Mouse (Mus musculus) layer of hippocampus, adult 2 months (tissue): ENCODE results near the gene Col4a1. TPM values are rescaled to one million over a fixed set of nuclear protein-coding genes. Genes with fewer than 3 reads are reported as not detected.
A peak's percentile ranks its signal among the peaks of the same experiment; 100 is the strongest.

Source experiments
- DNase-seq, 2 experiments: peaks; one replicate each; pipeline ENCODE4 v3.0.0; 2022; ENCODE audit warnings: low spot score in 2 of 2
- H3K27ac ChIP-seq: fragments of 200-600 bp; 2 replicates; pipeline ENCODE4 v1.8.1; 2022
- H3K4me3 ChIP-seq: fragments of 200-600 bp; 2 replicates; pipeline ENCODE4 v1.8.1; 2022; ENCODE audit warnings: mild to moderate bottlenecking
- CTCF ChIP-seq: fragments of 200-600 bp; conservative IDR thresholded peaks from 2 replicates; pipeline ENCODE4 v1.8.1; 2022; ENCODE audit warnings: antibody characterized with exemption, mild to moderate bottlenecking, moderate library complexity
- total RNA-seq, 2 experiments: library from RNA; stranded (reverse); gene quantifications; 2 replicates each; pipeline ENCODE4 v1.2.3; 2021

Col4a1 gene
- total RNA-seq, 2 experiments from 2014 or later = 52.0 to 53.6 TPM

DNA sequence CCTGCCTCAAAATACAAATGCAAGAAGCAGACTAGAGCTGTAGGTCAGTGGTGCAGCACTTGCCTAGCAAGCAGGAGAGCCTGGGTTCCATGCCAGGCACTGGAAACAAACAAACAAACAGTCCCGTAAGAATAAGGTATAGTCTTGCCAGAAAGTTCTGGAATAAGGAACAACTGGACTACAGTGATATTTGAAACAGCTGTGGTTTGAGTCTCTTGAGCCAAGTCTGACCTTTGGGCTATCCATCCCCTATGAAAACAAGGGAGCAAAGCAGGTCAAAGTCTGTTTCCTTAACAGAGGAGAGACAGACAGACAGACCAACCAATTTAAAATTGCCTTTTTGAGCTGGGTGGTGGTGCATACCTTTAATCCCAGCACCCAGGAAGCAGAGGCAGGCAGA, 11.1 kb upstream of the Col4a1 start:
- no peak for TF ChIP-seq CTCF
- H3K27ac ChIP-seq = no peak overlapping the region
- H3K4me3 ChIP-seq = no peak overlapping the region
- no peak for DNase-seq

DNA sequence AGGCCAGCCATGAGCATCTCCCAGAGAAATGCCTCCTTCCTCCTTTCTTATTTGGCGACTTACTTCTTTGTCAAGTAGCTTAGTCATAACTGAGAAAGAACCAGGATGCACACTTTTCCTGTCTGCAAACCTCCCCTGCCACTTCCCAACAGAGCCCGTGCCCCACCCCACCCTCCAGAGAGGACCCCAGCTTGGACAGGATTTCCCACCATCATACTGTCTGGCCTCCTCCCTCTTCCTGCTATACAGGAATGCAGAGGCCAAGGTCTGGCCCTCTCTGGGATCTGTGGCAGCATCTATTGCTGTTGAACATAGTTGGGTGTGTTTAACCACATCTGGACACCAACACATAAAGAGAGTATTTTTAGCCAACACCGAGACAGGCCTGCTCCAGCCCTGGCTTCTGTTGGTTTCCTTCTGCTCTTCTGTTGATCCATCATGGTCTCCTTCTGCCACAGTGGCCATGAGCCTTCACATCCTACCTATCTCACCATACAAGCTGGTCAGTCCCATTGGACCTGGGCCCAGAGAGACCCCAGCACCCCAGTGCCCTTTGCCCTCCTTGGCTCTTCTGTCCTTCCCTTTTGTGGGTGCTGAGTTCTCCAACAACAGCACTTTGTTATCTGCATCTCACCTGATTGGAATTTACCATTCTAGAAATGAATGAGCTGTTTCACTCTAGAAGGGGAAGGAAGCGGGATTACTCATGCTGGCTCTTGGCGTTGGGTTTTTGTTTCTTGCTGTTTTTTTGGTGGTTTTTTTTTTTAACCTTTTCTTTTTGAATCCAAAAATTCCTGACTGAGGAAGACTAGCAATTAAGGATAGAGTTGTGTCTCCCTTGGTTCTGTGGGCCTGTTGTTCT, 10.3 kb upstream of the Col4a1 start:
- H3K4me3 ChIP-seq = no peak overlapping the region
- no peak for TF ChIP-seq CTCF
- H3K27ac ChIP-seq = no peak overlapping the region
- no peak for DNase-seq

DNA sequence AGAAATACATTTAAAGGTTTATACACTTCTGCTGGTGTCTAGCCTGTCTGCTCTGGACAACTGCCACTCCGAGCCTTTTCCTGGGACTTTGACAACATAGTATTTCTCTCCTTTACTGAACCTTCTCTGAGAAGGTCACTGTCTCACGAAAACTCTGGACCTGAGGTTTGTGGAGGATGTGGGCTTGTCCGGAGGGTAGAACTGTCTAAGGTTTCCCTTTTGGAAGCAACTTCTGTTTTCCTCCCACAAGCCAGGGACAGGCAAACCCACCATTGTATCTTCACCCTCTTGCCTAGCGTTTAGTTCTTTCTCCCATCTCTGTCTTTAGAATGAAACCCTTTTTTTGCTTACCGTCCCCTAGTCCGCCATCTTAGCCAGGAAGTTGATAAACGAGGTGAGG, 9.2 kb upstream of the Col4a1 start:
- TF ChIP-seq CTCF = no peak
- no peak overlapping the region for H3K27ac ChIP-seq
- no peak overlapping the region for H3K4me3 ChIP-seq
- no peak for DNase-seq

DNA sequence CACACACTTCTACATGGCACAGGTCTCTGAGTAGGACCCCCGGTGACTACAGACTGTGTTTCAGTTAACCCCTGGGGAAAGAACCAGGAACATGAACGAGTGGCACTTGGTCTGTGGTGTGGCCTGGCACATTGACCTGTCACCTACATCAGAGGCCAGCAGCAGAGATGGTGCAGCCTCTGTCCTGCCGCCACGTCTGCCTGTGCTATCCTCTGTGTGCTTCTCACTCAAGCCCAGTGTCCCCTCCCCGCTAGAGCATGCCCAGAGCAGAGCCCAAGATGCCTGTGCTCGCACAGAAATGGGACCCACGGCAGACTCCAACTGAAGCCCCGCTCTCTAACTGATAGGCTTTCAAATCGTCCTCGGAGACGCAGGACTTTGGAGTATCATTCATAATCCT, 6.8 kb upstream of the Col4a1 start:
- no peak for TF ChIP-seq CTCF
- DNase-seq = no peak
- H3K4me3 ChIP-seq = no peak overlapping the region
- no peak overlapping the region for H3K27ac ChIP-seq

DNA sequence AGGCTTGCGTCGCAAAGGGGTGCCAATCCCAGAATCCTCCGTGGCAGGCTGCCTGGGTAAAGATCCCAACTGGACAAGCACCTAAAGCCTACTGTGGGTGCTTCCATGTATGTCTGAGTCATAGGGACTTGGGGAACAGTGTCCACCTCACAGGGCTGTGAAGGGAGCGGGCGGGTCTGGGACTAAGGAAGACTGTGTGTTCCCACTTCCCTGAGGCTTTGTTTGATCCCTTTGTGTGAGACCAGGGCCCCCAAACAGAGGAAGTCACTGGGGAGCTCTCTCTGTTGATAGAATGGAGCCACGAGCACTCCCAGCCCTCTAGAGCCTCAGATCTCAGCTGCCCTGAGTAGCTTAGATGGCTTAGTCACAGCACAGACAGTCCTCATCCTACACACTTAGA, 3.5 kb upstream of the Col4a1 start:
- Histone ChIP-seq H3K4me3 (no peak overlapping the region), H3K27ac (no peak overlapping the region)
- TF ChIP-seq CTCF = no peak
- DNase-seq = no peak

DNA sequence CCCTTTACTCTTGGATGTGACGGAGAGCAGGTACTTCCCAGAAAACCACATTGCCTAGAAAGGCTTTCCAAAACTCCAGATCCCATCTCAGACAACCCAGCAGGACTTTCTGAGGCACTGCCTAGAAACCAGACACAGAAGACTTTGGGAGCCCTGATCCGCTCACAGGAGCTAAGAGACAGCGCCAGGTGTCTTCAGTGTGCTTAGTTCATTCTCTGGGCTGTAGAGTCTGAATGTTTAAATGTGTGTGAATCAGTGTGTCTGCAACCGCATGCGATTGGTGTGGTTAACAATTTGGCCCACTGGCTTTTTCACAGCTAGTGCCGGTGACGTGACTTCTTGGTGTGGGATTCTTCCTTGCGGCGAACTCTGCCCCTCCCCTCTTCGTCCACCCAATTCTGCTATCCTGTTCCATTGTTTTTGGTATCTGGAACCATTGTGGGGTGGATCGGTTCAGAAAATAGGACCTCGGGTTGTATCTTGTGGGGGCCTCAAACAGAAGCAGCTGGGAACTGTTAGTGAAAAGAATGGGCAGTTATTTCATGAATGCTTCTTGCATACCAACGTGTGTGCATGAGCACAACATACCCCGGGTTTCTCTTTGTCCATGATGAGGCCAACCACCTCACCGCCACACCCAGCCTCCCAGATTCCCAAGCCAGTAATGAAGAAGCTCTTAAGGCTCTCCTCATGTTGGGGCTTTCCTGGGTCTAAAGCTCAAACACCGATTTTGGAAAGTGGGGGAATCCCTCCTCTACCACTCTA, 2.7 kb upstream of the Col4a1 start:
- H3K27ac ChIP-seq = no peak overlapping the region
- TF ChIP-seq CTCF = no peak
- H3K4me3 ChIP-seq = no peak overlapping the region
- DNase-seq = no peak

DNA sequence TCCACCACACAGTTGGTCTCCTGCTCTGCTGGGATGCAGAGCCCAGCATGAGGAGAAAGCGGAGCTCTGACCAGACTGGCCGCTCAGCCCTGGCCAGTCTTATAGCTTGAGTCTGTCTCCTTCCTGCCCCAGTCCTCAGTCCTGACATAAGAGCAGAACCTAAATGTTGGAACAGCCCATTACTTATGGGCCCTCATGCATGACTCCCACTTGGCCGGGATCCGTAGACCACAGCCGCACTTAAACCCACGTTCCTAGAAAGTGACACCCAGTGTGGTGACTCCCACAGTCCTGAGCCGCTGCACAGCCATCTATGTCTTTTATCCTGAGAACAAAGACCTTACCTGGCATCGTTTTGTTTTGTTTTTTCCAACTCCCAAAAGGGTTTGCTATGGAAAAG, 2.0 kb upstream of the Col4a1 start:
- TF ChIP-seq CTCF = no peak
- Histone ChIP-seq H3K4me3 (no peak overlapping the region), H3K27ac (no peak overlapping the region)
- no peak for DNase-seq

DNA sequence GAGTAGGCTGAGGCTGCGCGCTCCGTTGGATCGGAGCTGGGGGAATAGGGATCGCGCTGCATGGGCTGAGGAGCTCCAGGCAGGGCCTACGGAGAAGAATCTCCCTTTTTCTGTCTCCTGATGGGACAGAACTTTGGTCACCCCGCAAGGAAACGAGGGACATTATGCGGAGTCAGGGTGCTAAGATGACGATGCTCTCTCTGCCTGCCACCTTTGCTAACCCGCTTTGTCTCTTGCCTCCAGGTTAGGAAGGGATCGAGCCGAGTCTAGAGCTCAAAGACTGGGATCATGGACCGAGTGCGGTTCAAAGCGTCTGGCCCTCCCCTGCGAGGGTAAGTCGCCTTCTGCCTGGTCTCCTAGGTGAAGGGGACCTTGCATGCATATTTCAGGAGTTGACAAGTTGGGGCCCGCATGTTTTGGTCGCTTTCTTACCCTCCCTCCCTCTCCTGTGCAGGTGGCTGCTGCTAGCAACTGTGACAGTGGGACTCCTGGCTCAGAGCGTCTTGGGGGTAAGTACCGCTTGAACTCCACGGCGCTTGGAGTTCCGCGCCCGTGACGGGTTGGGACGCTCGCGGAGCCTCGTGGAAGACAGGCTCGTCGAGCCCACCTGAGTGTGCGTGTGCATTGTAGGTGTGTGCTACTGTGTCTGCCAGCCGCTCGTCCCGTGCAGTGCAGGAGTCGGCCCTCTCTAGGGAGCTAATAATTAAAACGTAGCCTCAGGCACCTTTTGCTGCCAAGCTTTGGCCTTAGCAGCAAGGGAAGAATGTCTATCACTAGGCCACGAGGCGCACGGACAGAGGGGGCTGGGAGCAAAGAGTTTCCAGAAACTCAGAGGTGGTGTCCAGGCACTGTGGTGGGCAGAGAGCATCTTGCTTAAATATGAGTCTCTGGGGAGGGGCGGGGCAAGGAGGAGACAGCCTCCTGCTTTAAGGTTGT, 818 bp upstream of the Col4a1 start:
- H3K4me3 ChIP-seq = peak overlapping the region; percentile 67
- TF ChIP-seq CTCF = no peak
- peak overlapping the region; percentile 93 for H3K27ac ChIP-seq
- DNase-seq = no peak

DNA sequence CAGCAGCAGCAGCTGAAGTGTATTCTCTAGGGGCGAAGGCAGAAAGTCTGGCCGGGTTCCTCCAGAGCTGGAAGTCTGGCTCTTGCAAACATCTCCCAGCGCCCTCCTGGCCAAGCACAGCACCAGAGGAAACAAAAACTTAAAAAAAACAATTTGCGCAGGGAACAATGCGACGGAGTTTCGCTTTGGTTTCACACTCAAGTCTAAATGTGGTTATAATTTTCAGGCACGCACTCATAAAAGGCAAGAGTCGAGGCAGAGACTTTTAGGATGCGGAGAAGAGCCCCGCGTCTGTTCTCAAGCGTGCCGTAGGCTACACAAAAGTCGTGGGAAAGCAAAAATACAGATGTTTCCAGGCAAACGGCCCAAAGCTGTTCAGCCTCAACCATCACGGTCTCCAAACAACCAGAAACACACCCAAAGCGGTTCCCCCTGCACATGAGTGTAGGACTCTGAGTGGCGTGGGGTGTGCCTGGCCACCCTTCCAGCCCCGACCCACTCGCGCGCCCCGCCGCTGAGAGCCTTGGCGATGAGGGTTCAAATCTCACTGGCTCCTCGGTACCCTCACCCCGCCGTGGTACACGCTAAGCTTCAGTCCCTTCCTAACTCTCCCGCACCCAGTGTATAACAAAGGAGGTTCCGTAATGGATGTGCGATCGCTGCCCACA, 811 bp downstream of the Col4a1 start:
- no peak for TF ChIP-seq CTCF
- Histone ChIP-seq H3K27ac (peak overlapping the region; percentile 93), H3K4me3 (peak overlapping the region; percentile 67)
- DNase-seq = no peak

DNA sequence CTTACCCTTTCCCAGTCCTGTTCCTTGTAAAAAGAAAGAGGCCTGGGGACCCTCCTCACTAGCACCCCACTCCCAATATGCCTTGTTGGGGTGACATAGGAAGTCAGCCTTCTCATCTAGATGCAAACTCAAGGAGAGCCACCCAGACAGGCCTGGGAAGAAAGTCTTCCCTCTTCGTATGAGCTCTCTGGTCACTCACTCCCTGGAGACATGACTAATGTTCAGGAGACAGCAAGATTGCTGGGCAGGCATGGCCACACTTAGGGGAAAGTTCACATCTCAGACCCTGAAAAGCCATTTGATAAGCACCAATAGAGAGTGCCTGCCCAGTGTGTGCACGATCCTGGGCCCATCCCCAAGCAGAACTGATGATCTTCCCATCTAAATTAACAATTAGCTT, 2.6 kb downstream of the Col4a1 start:
- H3K4me3 ChIP-seq = no peak overlapping the region
- no peak for DNase-seq
- no peak for TF ChIP-seq CTCF
- no peak overlapping the region for H3K27ac ChIP-seq

DNA sequence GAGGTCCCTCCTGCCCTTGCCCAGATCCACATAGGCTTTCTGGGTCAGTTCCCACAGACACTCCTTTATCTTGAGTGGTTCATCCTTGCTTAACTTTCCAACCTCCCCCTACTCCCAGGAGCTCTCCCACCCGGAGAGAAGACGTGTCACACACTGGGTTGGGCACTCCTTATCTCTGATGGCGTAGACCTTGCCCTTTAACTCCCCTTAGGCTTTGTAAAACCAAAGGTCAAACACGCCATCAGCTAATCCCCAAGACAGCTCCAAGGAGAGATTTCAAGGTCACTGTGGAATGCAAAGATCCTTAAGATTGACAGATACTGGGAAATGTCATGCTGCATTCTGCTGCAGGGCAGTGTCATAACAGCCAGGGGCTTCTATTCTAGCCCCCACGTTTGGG, 3.4 kb downstream of the Col4a1 start:
- H3K4me3 ChIP-seq = no peak overlapping the region
- no peak for TF ChIP-seq CTCF
- DNase-seq = no peak
- H3K27ac ChIP-seq = peak overlapping the region; percentile 23; the same call in 1 of the 2 replicates

DNA sequence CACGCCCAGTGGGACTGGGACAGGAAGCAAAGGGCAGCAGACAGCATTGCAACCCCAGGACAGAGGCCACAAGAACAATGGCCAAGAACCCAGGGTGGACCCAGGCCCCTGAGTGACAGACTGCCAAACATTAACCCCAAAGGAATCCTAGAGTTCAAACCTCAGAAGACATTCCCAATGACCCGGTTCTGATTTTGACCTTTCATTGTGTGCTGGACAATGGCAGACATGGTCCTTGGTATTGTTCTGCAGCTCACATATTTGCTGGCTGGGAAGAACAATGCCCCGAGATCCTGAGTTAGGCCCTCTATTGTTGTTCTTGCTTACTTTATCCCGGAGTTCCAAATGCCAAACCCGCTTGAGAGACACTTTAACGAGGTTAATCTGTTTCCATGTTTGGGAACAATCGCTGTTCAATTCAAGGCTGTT, 4.0 kb downstream of the Col4a1 start:
- no peak overlapping the region for H3K4me3 ChIP-seq
- no peak for DNase-seq
- H3K27ac ChIP-seq = no peak overlapping the region
- TF ChIP-seq CTCF = no peak

DNA sequence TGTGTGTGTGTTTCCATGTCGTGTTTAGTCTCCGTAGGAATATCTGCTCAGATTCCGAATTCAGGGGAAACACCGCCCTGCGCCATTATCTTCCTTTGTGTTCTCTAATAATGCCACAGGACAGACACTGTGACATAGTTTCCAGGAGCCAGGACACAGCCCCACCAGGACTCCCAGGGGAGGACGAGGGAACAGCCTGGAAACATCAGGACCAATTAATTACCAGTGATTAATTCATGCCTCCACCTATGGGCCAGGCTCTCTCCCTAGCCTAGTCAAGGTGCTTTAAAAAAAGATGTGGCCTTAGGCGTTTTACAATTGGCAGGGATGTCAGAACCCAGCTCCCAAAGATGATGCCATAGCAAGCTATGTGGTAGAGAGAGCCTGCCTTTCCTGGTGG, 5.2 kb downstream of the Col4a1 start:
- no peak for DNase-seq
- TF ChIP-seq CTCF = no peak
- H3K27ac ChIP-seq = no peak overlapping the region
- H3K4me3 ChIP-seq = no peak overlapping the region
